Mouse (Mus musculus) erythroblast, embryonic 14.5 days (primary cell): Measurements from ENCODE around the gene Epas1. TPM values are rescaled to one million over a fixed set of nuclear protein-coding genes. Genes with fewer than 3 reads are reported as not detected.

Experiments used
- H3K27me3 ChIP-seq: 2 replicates; pipeline ENCODE4 v1.6.1; 2012; ENCODE audit warnings: inconsistent platforms; ENCODE audit not compliant: control insufficient read depth
- H3K36me3 ChIP-seq: 2 replicates; pipeline ENCODE4 v1.6.1; 2012; ENCODE audit warnings: mild to moderate bottlenecking, inconsistent platforms; ENCODE audit not compliant: control insufficient read depth
- H3K4me1 ChIP-seq: 2 replicates; pipeline ENCODE4 v1.6.1; 2012; ENCODE audit warnings: inconsistent platforms; ENCODE audit not compliant: control insufficient read depth
- H3K4me3 ChIP-seq: replicated peaks from 2 replicates; pipeline ENCODE3; 2012; ENCODE audit warnings: moderate library complexity, mild to moderate bottlenecking, inconsistent platforms
- H3K9me3 ChIP-seq: 2 replicates; pipeline ENCODE4 v1.6.1; 2012; ENCODE audit warnings: low read length, inconsistent platforms, mixed read lengths; ENCODE audit not compliant: control insufficient read depth
- GATA1 ChIP-seq: IDR thresholded peaks from 2 replicates; pipeline ENCODE4 v1.6.1; 2012; ENCODE audit warnings: low read length, inconsistent platforms, mixed read lengths
- TAL1 ChIP-seq: IDR thresholded peaks from 3 replicates; pipeline ENCODE4 v1.6.1; 2012; ENCODE audit warnings: low read length, inconsistent platforms, mixed read lengths
- polyA plus RNA-seq: library from polyadenylated mRNA; stranded (reverse); fragments of >175 nt; gene quantifications from 2 replicates; pipeline ENCODE4 v1.2.3, GENCODE M21; 2012

Gene Epas1
- polyA plus RNA-seq, 1 experiment: 0.01 TPM

DNA sequence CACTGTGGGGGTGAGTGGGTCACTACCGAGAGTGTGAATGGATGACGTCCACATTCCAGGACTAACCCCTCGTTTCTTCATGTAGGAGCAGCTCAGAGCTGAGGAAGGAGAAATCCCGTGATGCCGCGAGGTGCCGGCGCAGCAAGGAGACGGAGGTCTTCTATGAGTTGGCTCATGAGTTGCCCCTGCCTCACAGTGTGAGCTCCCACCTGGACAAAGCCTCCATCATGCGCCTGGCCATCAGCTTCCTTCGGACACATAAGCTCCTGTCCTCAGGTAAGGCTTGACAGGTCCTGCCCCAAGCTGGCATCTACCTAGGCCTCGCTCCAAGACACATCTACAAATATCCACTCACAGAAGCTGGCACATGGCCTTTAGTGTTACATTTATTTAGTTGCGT is 43.5 kb downstream of the Epas1 start:
- no peak for TF ChIP-seq TAL1
- TF ChIP-seq GATA1: no peak
- Histone ChIP-seq H3K4me1 (no peaks in the 10 kb centered on the region), H3K9me3 (no peaks in the 10 kb centered on the region), H3K27me3 (no peaks in the 10 kb centered on the region), H3K4me3 (no peak overlapping the region), H3K36me3 (no peaks in the 10 kb centered on the region; the same call in 1 of the 2 replicates)

DNA sequence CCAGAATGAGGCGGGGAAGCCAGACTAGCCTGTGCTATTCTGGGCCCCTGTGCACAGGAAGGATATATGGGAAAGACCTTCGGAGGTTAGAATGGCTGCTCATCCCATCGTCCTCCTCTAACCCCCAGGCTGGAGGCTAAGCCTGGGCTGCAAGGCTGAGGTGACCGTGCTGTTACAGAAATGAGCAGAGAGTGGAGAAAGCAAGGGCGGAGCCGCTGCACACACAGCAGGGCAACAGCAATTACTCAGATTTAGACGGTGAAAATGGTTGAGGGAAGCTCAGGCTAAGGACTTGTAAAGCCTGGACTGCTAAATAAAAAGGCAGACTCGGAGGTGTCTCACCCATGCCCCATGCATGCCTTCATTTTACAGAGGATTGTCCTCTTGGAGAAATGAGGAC is 45.0 kb downstream of the Epas1 start:
- H3K4me1 ChIP-seq: no peaks in the 10 kb centered on the region
- no peaks in the 10 kb centered on the region for H3K27me3 ChIP-seq
- TF ChIP-seq TAL1 (no peak), GATA1 (no peak)
- H3K4me3 ChIP-seq: no peak overlapping the region
- H3K9me3 ChIP-seq: no peaks in the 10 kb centered on the region
- no peaks in the 10 kb centered on the region; the same call in 1 of the 2 replicates for H3K36me3 ChIP-seq

DNA sequence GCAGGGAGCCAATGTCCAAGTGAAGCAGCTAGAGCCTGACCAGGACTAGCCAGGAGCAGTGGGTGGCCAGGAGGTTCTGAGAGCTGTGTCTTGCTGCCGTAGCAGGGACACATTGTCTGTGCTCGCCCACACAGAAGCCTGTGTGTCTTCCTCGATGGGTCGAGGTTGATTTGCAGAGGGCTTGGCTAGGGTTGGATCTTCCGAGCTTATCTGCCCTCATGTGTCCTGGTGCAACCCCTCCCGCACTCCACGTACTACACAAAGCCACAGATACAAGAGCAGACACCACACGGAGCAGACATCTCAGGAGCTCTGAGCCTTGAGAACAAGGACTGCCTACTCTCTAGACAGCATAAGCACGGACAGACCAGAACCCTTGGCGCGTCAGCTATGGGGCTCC is 45.5 kb downstream of the Epas1 start:
- H3K9me3 ChIP-seq: no peaks in the 10 kb centered on the region
- no peak overlapping the region for H3K4me3 ChIP-seq
- H3K27me3 ChIP-seq: no peaks in the 10 kb centered on the region
- H3K4me1 ChIP-seq: no peaks in the 10 kb centered on the region
- no peaks in the 10 kb centered on the region; the same call in 1 of the 2 replicates for H3K36me3 ChIP-seq
- TF ChIP-seq TAL1 (no peak), GATA1 (no peak)

DNA sequence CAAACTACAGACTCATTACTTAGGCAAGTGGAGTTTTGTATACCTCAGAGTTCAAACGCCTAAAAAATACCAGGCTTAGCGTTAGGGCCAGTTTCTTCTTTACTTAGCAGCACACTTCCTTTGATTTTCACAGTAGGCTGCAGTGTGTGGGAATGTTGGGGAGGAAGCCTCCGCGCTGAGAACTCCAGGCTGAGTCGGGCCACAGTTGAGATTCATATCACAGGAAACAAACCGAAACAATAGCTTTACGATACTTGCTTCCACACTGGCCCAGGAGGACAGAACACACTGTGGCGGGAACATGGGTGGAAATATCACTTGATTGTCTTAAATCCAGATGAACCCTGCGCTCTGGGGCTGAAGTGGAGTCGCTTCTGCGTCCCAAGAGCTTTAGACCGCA is 47.0 kb downstream of the Epas1 start:
- H3K27me3 ChIP-seq: no peaks in the 10 kb centered on the region

DNA sequence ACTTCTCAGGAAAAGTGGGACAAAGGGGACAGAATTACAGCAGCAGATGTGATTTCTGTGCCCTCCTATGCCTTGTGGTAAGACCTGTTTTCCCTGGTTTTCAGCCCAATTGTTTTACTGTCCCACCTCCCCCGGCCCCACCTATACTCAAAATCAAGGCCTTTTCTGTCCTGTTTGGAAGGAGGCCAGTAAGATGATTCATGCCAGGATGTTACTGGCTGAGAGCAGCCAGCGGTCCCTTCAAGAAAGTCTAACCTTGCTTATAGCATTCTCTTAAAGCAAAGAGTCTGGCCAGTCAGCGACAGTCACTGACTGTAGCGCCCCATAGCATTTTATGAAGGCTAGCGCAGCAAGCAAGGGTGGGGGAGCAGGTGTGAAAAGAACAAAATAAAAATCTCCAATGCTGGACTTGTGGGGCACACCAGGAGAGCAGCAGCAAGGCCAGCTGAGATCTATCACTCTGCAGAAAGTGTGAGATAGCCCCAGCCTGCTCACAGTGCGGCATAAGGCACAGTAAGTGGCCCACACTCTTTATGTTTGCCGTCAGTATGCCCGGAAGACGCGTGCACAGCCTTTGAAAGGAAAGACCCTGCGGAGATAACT is 47.8 kb downstream of the Epas1 start:
- H3K4me1 ChIP-seq: no peaks in the 10 kb centered on the region
- TF ChIP-seq TAL1 (no peak), GATA1 (no peak)
- no peaks in the 10 kb centered on the region for H3K9me3 ChIP-seq
- no peak overlapping the region for H3K4me3 ChIP-seq
- H3K36me3 ChIP-seq: no peaks in the 10 kb centered on the region; the same call in 1 of the 2 replicates
- H3K27me3 ChIP-seq: no peaks in the 10 kb centered on the region

More for the DNA sequence above, 47.0 kb downstream of the Epas1 start:
- no peak overlapping the region for H3K4me3 ChIP-seq
- H3K4me1 ChIP-seq: no peaks in the 10 kb centered on the region
- H3K9me3 ChIP-seq: no peaks in the 10 kb centered on the region
- H3K36me3 ChIP-seq: no peaks in the 10 kb centered on the region; the same call in 1 of the 2 replicates
- TF ChIP-seq TAL1 (no peak), GATA1 (no peak)

DNA sequence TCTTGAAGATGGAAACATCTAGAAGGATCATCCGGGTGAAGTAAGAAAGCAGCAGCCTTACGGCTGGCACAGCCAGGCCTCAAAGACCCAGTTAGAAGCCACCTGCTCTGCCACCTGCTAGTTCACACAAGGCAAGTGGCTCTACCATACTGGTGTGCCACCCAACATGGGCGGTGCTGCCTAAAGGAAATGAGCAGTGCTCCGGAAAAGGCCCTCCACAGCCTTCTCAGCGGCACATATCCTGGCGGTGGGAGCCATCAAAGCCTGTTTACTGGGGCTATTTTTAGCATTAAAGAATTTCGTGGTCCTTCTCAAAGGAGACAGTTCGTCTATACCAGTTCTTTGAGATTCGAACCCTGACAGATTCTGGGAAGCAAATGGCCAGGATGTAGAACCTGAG is 48.4 kb downstream of the Epas1 start:
- no peak overlapping the region for H3K4me3 ChIP-seq
- no peaks in the 10 kb centered on the region for H3K4me1 ChIP-seq
- peaks cover 2% of the 10 kb centered on the region; the same call in 1 of the 2 replicates for H3K36me3 ChIP-seq
- TF ChIP-seq GATA1: no peak
- TF ChIP-seq TAL1: no peak
- H3K27me3 ChIP-seq: no peaks in the 10 kb centered on the region
- H3K9me3 ChIP-seq: no peaks in the 10 kb centered on the region

DNA sequence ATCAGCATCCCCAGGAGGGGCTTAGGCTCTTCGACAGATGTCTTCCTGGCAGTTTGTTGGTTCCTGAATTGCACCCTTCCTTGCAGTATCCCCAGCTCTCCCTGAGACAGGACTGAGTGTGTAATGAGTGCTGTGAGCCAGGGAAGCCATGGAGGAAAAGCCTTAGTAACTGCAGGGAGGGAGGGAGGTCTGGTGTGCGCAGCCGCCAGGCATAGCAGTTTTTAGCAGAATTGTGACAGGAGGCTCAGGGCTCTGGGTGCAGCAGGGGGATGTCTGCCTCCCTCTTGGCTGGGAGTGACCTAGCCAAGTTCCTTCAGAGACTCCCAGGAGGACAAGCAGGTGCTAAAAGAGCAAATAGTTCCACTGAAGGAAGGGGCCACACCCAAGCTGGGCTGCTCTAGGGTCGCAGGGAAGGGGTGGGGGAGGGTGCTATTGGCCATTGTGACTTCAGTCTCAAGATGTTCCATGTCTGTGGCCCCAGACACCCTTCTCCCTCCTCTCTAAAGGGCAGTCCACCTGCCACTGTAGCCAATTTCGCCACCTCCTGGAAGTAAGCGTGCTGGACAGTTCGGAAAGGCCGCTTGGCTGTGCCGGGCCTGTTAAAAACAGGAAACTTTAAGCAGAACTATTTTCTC is 49.0 kb downstream of the Epas1 start:
- Histone ChIP-seq H3K4me3 (no peak overlapping the region), H3K9me3 (no peaks in the 10 kb centered on the region), H3K27me3 (no peaks in the 10 kb centered on the region), H3K36me3 (peaks cover 2% of the 10 kb centered on the region; the same call in 1 of the 2 replicates), H3K4me1 (no peaks in the 10 kb centered on the region)
- TF ChIP-seq GATA1 (no peak), TAL1 (no peak)

DNA sequence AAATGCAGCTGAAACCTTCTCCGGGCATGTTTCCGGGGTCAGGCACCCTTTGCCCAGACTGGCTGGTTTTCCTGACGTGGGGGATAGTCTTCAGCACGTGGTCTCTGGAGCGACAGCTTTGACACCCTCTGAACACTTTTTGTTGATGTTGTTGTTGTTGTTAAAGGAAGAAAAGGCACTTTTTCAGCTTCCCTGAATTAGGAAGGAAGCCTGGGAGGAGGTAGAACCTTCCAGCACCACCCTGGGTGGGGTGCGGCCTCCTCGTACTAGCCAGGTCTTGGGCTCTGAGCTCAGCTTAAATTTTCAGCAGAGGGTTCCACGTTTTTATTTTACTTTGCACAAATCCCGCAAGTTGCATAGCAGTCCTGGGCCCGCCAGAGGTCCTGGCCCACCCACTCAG is 49.6 kb downstream of the Epas1 start:
- Histone ChIP-seq H3K4me1 (no peaks in the 10 kb centered on the region), H3K36me3 (peaks cover 2% of the 10 kb centered on the region; the same call in 1 of the 2 replicates), H3K27me3 (no peaks in the 10 kb centered on the region), H3K9me3 (no peaks in the 10 kb centered on the region), H3K4me3 (no peak overlapping the region)
- TF ChIP-seq TAL1: no peak
- TF ChIP-seq GATA1: no peak

DNA sequence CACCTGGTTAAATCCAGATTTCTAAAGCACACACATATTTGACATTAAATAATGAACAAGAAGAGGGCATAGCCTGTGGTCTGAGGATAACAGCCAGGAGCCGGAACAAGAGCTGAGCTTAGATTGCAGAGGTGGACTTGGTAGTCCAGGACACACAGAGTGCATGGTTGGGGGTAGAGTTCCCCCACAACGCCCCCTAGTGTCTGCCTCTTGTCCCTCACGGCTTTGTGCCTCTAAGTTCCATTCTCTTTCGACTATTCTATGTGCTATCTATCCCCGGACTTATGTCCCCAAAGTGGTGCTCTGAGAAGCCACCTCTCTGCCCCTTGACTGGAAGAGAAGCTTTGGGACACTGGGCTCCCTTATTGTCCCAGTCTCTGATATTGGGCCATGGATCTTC is 50.2 kb downstream of the Epas1 start:
- H3K9me3 ChIP-seq: no peaks in the 10 kb centered on the region
- H3K4me1 ChIP-seq: no peaks in the 10 kb centered on the region
- no peak overlapping the region for H3K4me3 ChIP-seq
- peaks cover 2% of the 10 kb centered on the region; the same call in 1 of the 2 replicates for H3K36me3 ChIP-seq
- no peak for TF ChIP-seq TAL1
- TF ChIP-seq GATA1: no peak
- H3K27me3 ChIP-seq: no peaks in the 10 kb centered on the region

DNA sequence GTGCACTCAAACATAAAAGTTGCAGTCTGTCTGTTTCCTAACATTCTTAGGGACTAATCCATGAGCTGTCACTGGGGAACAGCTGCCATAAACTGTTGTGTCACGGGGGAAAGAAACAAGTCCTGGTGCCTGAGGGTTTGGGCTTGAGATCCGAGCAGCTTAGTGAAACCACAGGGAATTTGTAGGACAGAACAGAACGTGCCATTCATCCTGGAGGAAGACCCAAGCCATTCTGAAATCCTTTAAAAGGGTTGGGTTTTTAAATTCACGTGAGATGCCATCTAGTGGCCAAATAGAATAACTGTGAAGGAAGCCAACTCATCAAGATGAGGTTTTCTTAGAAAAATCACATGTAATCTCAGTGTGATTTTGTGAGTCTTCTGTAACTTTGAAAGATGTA is 58.5 kb downstream of the Epas1 start:
- TF ChIP-seq TAL1: no peak
- no peak for TF ChIP-seq GATA1
- no peaks in the 10 kb centered on the region for H3K27me3 ChIP-seq

More for the DNA sequence above, 58.5 kb downstream of the Epas1 start:
- Histone ChIP-seq H3K4me3 (no peak overlapping the region), H3K9me3 (no peaks in the 10 kb centered on the region), H3K4me1 (peaks cover 8% of the 10 kb centered on the region), H3K36me3 (peaks cover 2% of the 10 kb centered on the region; the same call in 1 of the 2 replicates)
